8 mouse cellular contexts compared by ENCODE assay signal in the genomic region with DNA sequence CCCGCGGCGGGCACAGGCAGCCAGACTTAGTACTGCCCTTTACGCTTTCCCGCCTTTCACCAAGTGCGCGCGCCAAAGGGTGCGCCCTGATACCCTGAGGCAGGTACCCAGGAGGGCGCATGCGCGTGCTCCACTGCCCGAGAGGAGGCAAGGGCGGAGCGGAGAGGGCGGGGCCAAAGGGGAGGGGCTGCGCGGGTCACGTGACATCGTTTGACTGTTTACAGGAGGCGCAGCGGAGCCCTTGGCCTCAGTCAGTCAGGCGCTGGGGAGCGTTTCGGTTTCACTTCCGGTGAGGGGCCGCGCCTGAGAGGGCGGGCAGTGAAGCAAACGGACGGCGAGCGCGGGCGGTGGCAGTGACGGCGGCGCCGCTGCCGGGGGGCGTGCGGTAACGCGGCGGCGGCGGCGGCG. TPM values are rescaled to one million over a fixed set of nuclear protein-coding genes. Genes with fewer than 3 reads are reported as not detected.
DNase-seq lines count a peak whose midpoint lies in the region; ATAC-seq and TF ChIP-seq lines count a peak whose summit lies in the region.

A gene (plus strand): TSS at position 209 of the 408 bp plus-strand sequence.

- H3K4me2 ChIP-seq in heart, embryonic 15.5 days = peak within 1 kb of the TSS; percentile 66
- peak within 1 kb of the TSS; percentile 69 for H3K4me2 ChIP-seq in liver, embryonic 14.5 days (ENCODE audit: low read depth)
- peak within 1 kb of the TSS; percentile 38 for H3K4me2 ChIP-seq in neural tube, embryonic 11.5 days (ENCODE audit: low read depth)
- H3K4me2 ChIP-seq in stomach, postnatal 0 days (replicated peaks; ENCODE audit: low read depth) = peak within 1 kb of the TSS; percentile 50

- no peak for TF ChIP-seq EP300 in liver, embryonic 14.5 days (IDR thresholded peaks at IDR 0.05; ENCODE audit: low read depth)
- no peak for TF ChIP-seq EP300 in stomach, postnatal 0 days (optimal IDR thresholded peaks at IDR 0.05)

- 12% methylated on average over 32 of the region's 49 CpGs for WGBS in forebrain, embryonic 10.5 days
- WGBS in heart, embryonic 15.5 days = 6% methylated on average over 48 of the region's 49 CpGs
- WGBS in liver, embryonic 14.5 days (ENCODE audit: insufficient replicate concordance) = 11% methylated on average over 46 of the region's 49 CpGs
- WGBS in neural tube, embryonic 11.5 days = 18% methylated on average over 34 of the region's 49 CpGs
- WGBS in stomach, postnatal 0 days = 6% methylated on average over 41 of the region's 49 CpGs

- H3K27ac ChIP-seq in forebrain, embryonic 10.5 days = peak within 1 kb of the TSS; percentile 95
- H3K27ac ChIP-seq in heart, embryonic 15.5 days = peak within 1 kb of the TSS; percentile 93
- peak within 1 kb of the TSS; percentile 79 for H3K27ac ChIP-seq in liver, embryonic 14.5 days
- H3K27ac ChIP-seq in neural tube, embryonic 11.5 days (ENCODE audit: low read depth, low read length) = peak within 1 kb of the TSS; percentile 85
- H3K27ac ChIP-seq in stomach, postnatal 0 days (replicated peaks) = peak within 1 kb of the TSS; percentile 95

- no peak for TF ChIP-seq CTCF in liver, embryonic 14.5 days (IDR thresholded peaks at IDR 0.05; ENCODE audit: low read depth)
- TF ChIP-seq CTCF in stomach, postnatal 0 days (IDR thresholded peaks at IDR 0.05; ENCODE audit: low read depth) = peak; percentile 53

- no peaks in the 10 kb centered on the region for H3K27me3 ChIP-seq in forebrain, embryonic 10.5 days (ENCODE audit: poor library complexity, severe bottlenecking)
- no peaks in the 10 kb centered on the region for H3K27me3 ChIP-seq in heart, embryonic 15.5 days
- no peaks in the 10 kb centered on the region for H3K27me3 ChIP-seq in liver, embryonic 14.5 days (ENCODE audit: control insufficient read depth, insufficient read depth, low read length)
- no peaks in the 10 kb centered on the region for H3K27me3 ChIP-seq in neural tube, embryonic 11.5 days (ENCODE audit: control insufficient read depth, insufficient read depth, low read length)
- H3K27me3 ChIP-seq in stomach, postnatal 0 days (ENCODE audit: control insufficient read depth, insufficient read depth, low read length) = no peaks in the 10 kb centered on the region

- H3K4me3 ChIP-seq in forebrain, embryonic 10.5 days = peak within 1 kb of the TSS; percentile 70
- H3K4me3 ChIP-seq in heart, embryonic 15.5 days = peak within 1 kb of the TSS; percentile 73
- H3K4me3 ChIP-seq in liver, embryonic 14.5 days (ENCODE audit: insufficient read depth in 1 of 2, low read depth in 2 of 2, low read length in 2 of 2) = peak within 1 kb of the TSS; percentile 73 to 87
- H3K4me3 ChIP-seq in neural tube, embryonic 11.5 days (ENCODE audit: low read depth, low read length) = peak within 1 kb of the TSS; percentile 65
- peak within 1 kb of the TSS; percentile 67 for H3K4me3 ChIP-seq in stomach, postnatal 0 days (ENCODE audit: low read depth, low read length)

- no peaks in the 10 kb centered on the region for H3K36me3 ChIP-seq in forebrain, embryonic 10.5 days (replicated peaks)
- no peaks in the 10 kb centered on the region for H3K36me3 ChIP-seq in heart, embryonic 15.5 days
- no peaks in the 10 kb centered on the region for H3K36me3 ChIP-seq in liver, embryonic 14.5 days (replicated peaks; ENCODE audit: control insufficient read depth, insufficient read depth, low read depth)
- H3K36me3 ChIP-seq in neural tube, embryonic 11.5 days (ENCODE audit: control insufficient read depth, insufficient read depth, low read length) = no peaks in the 10 kb centered on the region
- no peaks in the 10 kb centered on the region for H3K36me3 ChIP-seq in stomach, postnatal 0 days (ENCODE audit: control insufficient read depth, insufficient read depth, low read length)

- 0 out of 2 replicates have a peak, but pooled peaks cover 3% of the 10 kb centered on the region for H3K9me3 ChIP-seq in forebrain, embryonic 10.5 days
- H3K9me3 ChIP-seq in heart, embryonic 15.5 days (replicated peaks) = no peaks in the 10 kb centered on the region
- H3K9me3 ChIP-seq in liver, embryonic 14.5 days (ENCODE audit: control insufficient read depth, low read length) = no peaks in the 10 kb centered on the region
- H3K9me3 ChIP-seq in neural tube, embryonic 11.5 days (ENCODE audit: control insufficient read depth, low read length) = no peaks in the 10 kb centered on the region
- no peaks in the 10 kb centered on the region for H3K9me3 ChIP-seq in stomach, postnatal 0 days (ENCODE audit: control insufficient read depth, low read length)

- H3K9ac ChIP-seq in heart, embryonic 15.5 days = peak within 1 kb of the TSS; percentile 80
- H3K9ac ChIP-seq in liver, embryonic 14.5 days (replicated peaks) = peak within 1 kb of the TSS; percentile 94
- H3K9ac ChIP-seq in neural tube, embryonic 11.5 days (ENCODE audit: low read length) = peak within 1 kb of the TSS; percentile 81
- peak within 1 kb of the TSS; percentile 85 for H3K9ac ChIP-seq in stomach, postnatal 0 days (ENCODE audit: low read length)

- peak; percentile 95 to 97 for DNase-seq in CD8-positive naive resting alpha-beta T cell, adult 2 months (ENCODE audit: low read depth in 2 of 2, low spot score in 2 of 2)
- peak; percentile 79 for DNase-seq in c-Kit-positive CD71-negative TER-119-negative erythroid progenitor cells, embryonic 14.5 days (ENCODE audit: low read depth)
- peak; percentile 91 for DNase-seq in forebrain, embryonic 10.5 days (ENCODE audit: extremely low spot score, low spot score)
- peak; percentile 97 to 98 for DNase-seq in kidney, postnatal 25 days
- peak; percentile 86 to 90 (median 87) for DNase-seq in liver, embryonic 14.5 days (ENCODE audit: low read depth in 3 of 3, low spot score in 3 of 3)
- peak; percentile 93 for DNase-seq in neural tube, embryonic 11.5 days (ENCODE audit: low spot score)
- peak; percentile 97 for DNase-seq in stomach, postnatal 0 days (ENCODE audit: low spot score)

- H3K4me1 ChIP-seq in forebrain, embryonic 10.5 days = no peaks in the 10 kb centered on the region
- no peaks in the 10 kb centered on the region for H3K4me1 ChIP-seq in heart, embryonic 15.5 days (replicated peaks)
- H3K4me1 ChIP-seq in liver, embryonic 14.5 days (replicated peaks; ENCODE audit: control insufficient read depth in 2 of 2, insufficient read depth in 2 of 2, low read length in 1 of 2) = peaks cover 0 to 7% of the 10 kb centered on the region in 2 experiments; a peak in 2 of 4 replicates
- no peaks in the 10 kb centered on the region for H3K4me1 ChIP-seq in neural tube, embryonic 11.5 days (ENCODE audit: control insufficient read depth, insufficient read depth, low read length)
- H3K4me1 ChIP-seq in stomach, postnatal 0 days (replicated peaks; ENCODE audit: control insufficient read depth, insufficient read depth) = no peaks in the 10 kb centered on the region

- ATAC-seq in heart, embryonic 15.5 days (replicated peaks; ENCODE audit: insufficient number of reproducible peaks, insufficient read depth, low FRiP score, low read depth) = peak; percentile 96
- peak; percentile 95 for ATAC-seq in liver, embryonic 14.5 days (ENCODE audit: insufficient read depth)
- ATAC-seq in neural tube, embryonic 11.5 days (ENCODE audit: insufficient read depth, low FRiP score, low TSS enrichment) = peak; percentile 96
- ATAC-seq in stomach, postnatal 0 days (ENCODE audit: low FRiP score, low TSS enrichment) = peak; percentile 98

RNA-seq across cellular contexts. Expression of the gene that starts here (rescaled TPM):
- 61.0 and 62.7 TPM in 2 replicates for polyA plus RNA-seq in forebrain, embryonic 10.5 days (2016; fragmentation: Nextera tagmentation; extraction: Ambion mirVana)
- 36.4 and 37.5 TPM in 2 replicates for polyA plus RNA-seq in heart, embryonic 15.5 days (2015; fragmentation: Nextera tagmentation; extraction: Ambion mirVana)
- polyA plus RNA-seq in liver, embryonic 14.5 days (2012; rRNA removed) = 10.9 and 19.7 TPM in 2 replicates
- 17.7 and 20.2 TPM in 2 replicates for polyA plus RNA-seq in liver, embryonic 14.5 days (2014; fragmentation: Nextera tagmentation; extraction: Ambion mirVana)
- 67.3 and 68.5 TPM in 2 replicates for polyA plus RNA-seq in neural tube, embryonic 11.5 days (2014; fragmentation: Nextera tagmentation; extraction: Ambion mirVana)
- polyA plus RNA-seq in stomach, postnatal 0 days (2015; fragmentation: Nextera tagmentation; extraction: Ambion mirVana) = 19.9 and 20.2 TPM in 2 replicates

Comparison
In these comparisons a context has a peak if more than half of its experiments do, and no peak if none do; other contexts are left out.
1. Peak in every context shown above with its lines: DNase-seq, ATAC-seq, H3K4me3 ChIP-seq and H3K27ac ChIP-seq.